Comparison of ENCODE assay signal across 8 mouse cellular contexts in genomic region chr2:105017802-105018201, GRCm38 (mm10). TPM values are rescaled to one million over a fixed set of nuclear protein-coding genes. Genes with fewer than 3 reads are reported as not detected.
DNase-seq lines count a peak whose midpoint lies in the region; ATAC-seq and TF ChIP-seq lines count a peak whose summit lies in the region.

No protein-coding gene starts in this region.

- H3K27me3 ChIP-seq in forebrain, embryonic 10.5 days (ENCODE audit: poor library complexity, severe bottlenecking) = no peaks in the 10 kb centered on the region
- H3K27me3 ChIP-seq in forebrain, embryonic 11.5 days (ENCODE audit: control insufficient read depth, insufficient read depth, low read length) = no peaks in the 10 kb centered on the region
- no peaks in the 10 kb centered on the region for H3K27me3 ChIP-seq in midbrain, embryonic 13.5 days
- H3K27me3 ChIP-seq in midbrain, embryonic 16.5 days (ENCODE audit: control insufficient read depth, insufficient read depth, low read depth, low read length) = no peaks in the 10 kb centered on the region
- no peaks in the 10 kb centered on the region for H3K27me3 ChIP-seq in intestine, embryonic 14.5 days (replicated peaks; ENCODE audit: control insufficient read depth, insufficient read depth, low read length)
- H3K27me3 ChIP-seq in neural tube, embryonic 14.5 days (ENCODE audit: control insufficient read depth, insufficient read depth, low read length) = no peaks in the 10 kb centered on the region

- H3K4me3 ChIP-seq in forebrain, embryonic 10.5 days = peak overlapping the region; percentile 98; the same call in 1 of the 2 replicates
- no peak overlapping the region for H3K4me3 ChIP-seq in forebrain, embryonic 11.5 days (ENCODE audit: low read depth, low read length)
- peak overlapping the region; percentile 91; the same call in 1 of the 2 replicates for H3K4me3 ChIP-seq in midbrain, embryonic 13.5 days (replicated peaks)
- no peak overlapping the region for H3K4me3 ChIP-seq in midbrain, embryonic 16.5 days (ENCODE audit: low read depth, low read length)
- no peak overlapping the region for H3K4me3 ChIP-seq in intestine, embryonic 14.5 days (ENCODE audit: low read depth, low read length)
- H3K4me3 ChIP-seq in neural tube, embryonic 14.5 days (ENCODE audit: low read depth, low read length) = no peak overlapping the region; the same call in 1 of the 2 replicates
- H3K4me3 ChIP-seq in layer of hippocampus, adult 2 months = no peak overlapping the region

- no peak for DNase-seq in forebrain, embryonic 10.5 days (ENCODE audit: extremely low spot score, low spot score)
- no peak for DNase-seq in forebrain, embryonic 11.5 days (ENCODE audit: low spot score)
- DNase-seq in intestine, embryonic 14.5 days (ENCODE audit: low spot score) = no peak
- DNase-seq in retina, postnatal 1 day = no peak
- no peak for DNase-seq in layer of hippocampus, adult 2 months (ENCODE audit: low spot score in 2 of 2)

- no peak for TF ChIP-seq CTCF in layer of hippocampus, adult 2 months (conservative IDR thresholded peaks at IDR 0.05)

- H3K4me1 ChIP-seq in forebrain, embryonic 10.5 days = peaks cover 23% of the 10 kb centered on the region
- H3K4me1 ChIP-seq in forebrain, embryonic 11.5 days (replicated peaks; ENCODE audit: control insufficient read depth, insufficient read depth, low read length) = no peaks in the 10 kb centered on the region; the same call in 1 of the 2 replicates
- peaks cover 20% of the 10 kb centered on the region for H3K4me1 ChIP-seq in midbrain, embryonic 13.5 days (replicated peaks)
- H3K4me1 ChIP-seq in midbrain, embryonic 16.5 days (ENCODE audit: control insufficient read depth, insufficient read depth, low read length) = peaks cover 19% of the 10 kb centered on the region
- peaks cover 12% of the 10 kb centered on the region; the same call in 1 of the 2 replicates for H3K4me1 ChIP-seq in intestine, embryonic 14.5 days (replicated peaks; ENCODE audit: control insufficient read depth, insufficient read depth, low read length)
- peaks cover 8% of the 10 kb centered on the region; the same call in 1 of the 2 replicates for H3K4me1 ChIP-seq in neural tube, embryonic 14.5 days (ENCODE audit: control insufficient read depth, insufficient read depth, low read length)

- H3K27ac ChIP-seq in forebrain, embryonic 10.5 days = no peak overlapping the region
- H3K27ac ChIP-seq in forebrain, embryonic 11.5 days (ENCODE audit: low read depth, low read length) = no peak overlapping the region
- no peak overlapping the region for H3K27ac ChIP-seq in midbrain, embryonic 13.5 days
- H3K27ac ChIP-seq in midbrain, embryonic 16.5 days (ENCODE audit: low read length) = no peak overlapping the region
- no peak overlapping the region for H3K27ac ChIP-seq in intestine, embryonic 14.5 days (ENCODE audit: low read depth)
- H3K27ac ChIP-seq in neural tube, embryonic 14.5 days (ENCODE audit: low read depth, low read length) = no peak overlapping the region
- H3K27ac ChIP-seq in layer of hippocampus, adult 2 months = no peak overlapping the region

- no peak overlapping the region for H3K4me2 ChIP-seq in forebrain, embryonic 11.5 days (ENCODE audit: low read depth, low read length, severe bottlenecking)
- no peak overlapping the region for H3K4me2 ChIP-seq in midbrain, embryonic 13.5 days (replicated peaks)
- no peak overlapping the region for H3K4me2 ChIP-seq in midbrain, embryonic 16.5 days (ENCODE audit: low read length)
- H3K4me2 ChIP-seq in intestine, embryonic 14.5 days (ENCODE audit: low read length) = peak overlapping the region; percentile 78; the same call in 1 of the 2 replicates
- H3K4me2 ChIP-seq in neural tube, embryonic 14.5 days (ENCODE audit: low read depth, low read length) = peak overlapping the region; percentile 86; the same call in 1 of the 2 replicates

- no peak overlapping the region for H3K9ac ChIP-seq in forebrain, embryonic 11.5 days (ENCODE audit: low read length)
- no peak overlapping the region for H3K9ac ChIP-seq in midbrain, embryonic 13.5 days (replicated peaks)
- no peak overlapping the region for H3K9ac ChIP-seq in midbrain, embryonic 16.5 days (ENCODE audit: low read depth, low read length)
- H3K9ac ChIP-seq in intestine, embryonic 14.5 days (ENCODE audit: low read length) = no peak overlapping the region
- no peak overlapping the region for H3K9ac ChIP-seq in neural tube, embryonic 14.5 days (replicated peaks; ENCODE audit: low read depth, low read length)

- no peaks in the 10 kb centered on the region for H3K9me3 ChIP-seq in forebrain, embryonic 10.5 days
- no peaks in the 10 kb centered on the region for H3K9me3 ChIP-seq in forebrain, embryonic 11.5 days (ENCODE audit: control insufficient read depth, low read length)
- no peaks in the 10 kb centered on the region for H3K9me3 ChIP-seq in midbrain, embryonic 13.5 days
- no peaks in the 10 kb centered on the region for H3K9me3 ChIP-seq in midbrain, embryonic 16.5 days (replicated peaks; ENCODE audit: control insufficient read depth, low read length, poor library complexity, severe bottlenecking)
- H3K9me3 ChIP-seq in intestine, embryonic 14.5 days (ENCODE audit: control insufficient read depth, low read length) = no peaks in the 10 kb centered on the region
- no peaks in the 10 kb centered on the region for H3K9me3 ChIP-seq in neural tube, embryonic 14.5 days (ENCODE audit: control insufficient read depth, low read length)

- H3K36me3 ChIP-seq in forebrain, embryonic 10.5 days (replicated peaks) = peaks cover 12% of the 10 kb centered on the region
- no peaks in the 10 kb centered on the region; the same call in 1 of the 2 replicates for H3K36me3 ChIP-seq in forebrain, embryonic 11.5 days (ENCODE audit: control insufficient read depth, insufficient read depth, low read length)
- peaks cover 11% of the 10 kb centered on the region for H3K36me3 ChIP-seq in midbrain, embryonic 13.5 days
- peaks cover 1% of the 10 kb centered on the region for H3K36me3 ChIP-seq in midbrain, embryonic 16.5 days (ENCODE audit: control insufficient read depth, insufficient read depth, low read length)
- H3K36me3 ChIP-seq in intestine, embryonic 14.5 days (ENCODE audit: control insufficient read depth, insufficient read depth, low read length) = peaks cover 12% of the 10 kb centered on the region
- peaks cover 7% of the 10 kb centered on the region; the same call in 1 of the 2 replicates for H3K36me3 ChIP-seq in neural tube, embryonic 14.5 days (ENCODE audit: control insufficient read depth, insufficient read depth, low read length)

- ATAC-seq in forebrain, embryonic 11.5 days (replicated peaks; ENCODE audit: low FRiP score) = no peak
- no peak for ATAC-seq in midbrain, embryonic 13.5 days
- no peak for ATAC-seq in midbrain, embryonic 16.5 days
- ATAC-seq in intestine, embryonic 14.5 days (replicated peaks; ENCODE audit: low FRiP score, low TSS enrichment, low read depth) = no peak
- no peak for ATAC-seq in neural tube, embryonic 14.5 days (ENCODE audit: low read depth)

- WGBS in forebrain, embryonic 10.5 days = 83% methylated on average over 3 of the region's 3 CpGs
- WGBS in forebrain, embryonic 11.5 days = 76% methylated on average over 3 of the region's 3 CpGs
- WGBS in midbrain, embryonic 13.5 days = 91% methylated on average over 3 of the region's 3 CpGs
- WGBS in midbrain, embryonic 16.5 days = 87% methylated on average over 3 of the region's 3 CpGs
- 76% methylated on average over 3 of the region's 3 CpGs for WGBS in intestine, embryonic 14.5 days
- 78% methylated on average over 3 of the region's 3 CpGs for WGBS in neural tube, embryonic 14.5 days

RNA-seq across cellular contexts. Expression of gene Eif3m, which starts 0.9 kb away (rescaled TPM):
- polyA plus RNA-seq in forebrain, embryonic 10.5 days (2016; fragmentation: Nextera tagmentation; extraction: Ambion mirVana) = 313 and 318 TPM in 2 replicates
- polyA plus RNA-seq in forebrain, embryonic 11.5 days (2014; fragmentation: Nextera tagmentation; extraction: Ambion mirVana) = 262 and 276 TPM in 2 replicates
- 203 and 208 TPM in 2 replicates for polyA plus RNA-seq in midbrain, embryonic 13.5 days (2015; fragmentation: Nextera tagmentation; extraction: Ambion mirVana)
- polyA plus RNA-seq in midbrain, embryonic 16.5 days (2015; fragmentation: Nextera tagmentation; extraction: Ambion mirVana) = 150 and 154 TPM in 2 replicates
- polyA plus RNA-seq in intestine, embryonic 14.5 days (2014; fragmentation: Nextera tagmentation; extraction: Ambion mirVana) = 303 and 311 TPM in 2 replicates
- 194 and 200 TPM in 2 replicates for polyA plus RNA-seq in neural tube, embryonic 14.5 days (2014; fragmentation: Nextera tagmentation; extraction: Ambion mirVana)
- 10 to 100 TPM; 92.7 to 97.6 TPM for total RNA-seq in layer of hippocampus, adult 2 months (2021)

Comparison
In these comparisons a context has a peak if more than half of its experiments do, and no peak if none do; other contexts are left out.
1. H3K4me3 ChIP-seq: peak in forebrain, embryonic 10.5 days (single experiment) and midbrain, embryonic 13.5 days (single experiment); none in forebrain, embryonic 11.5 days (single experiment), midbrain, embryonic 16.5 days (single experiment), intestine, embryonic 14.5 days (single experiment), neural tube, embryonic 14.5 days (single experiment) and layer of hippocampus, adult 2 months (single experiment).
2. H3K4me2 ChIP-seq: peak in intestine, embryonic 14.5 days (single experiment) and neural tube, embryonic 14.5 days (single experiment); none in forebrain, embryonic 11.5 days (single experiment), midbrain, embryonic 13.5 days (single experiment) and midbrain, embryonic 16.5 days (single experiment).